Mouse (Mus musculus): ENCODE data around the gene Mgst2. TPM values are rescaled to one million over a fixed set of nuclear protein-coding genes. Genes with fewer than 3 reads are reported as not detected.

Gene Mgst2
- total and polyA plus RNA-seq, 3 experiments, result 0.69 to 3.1 TPM; not detected in 1

DNA sequence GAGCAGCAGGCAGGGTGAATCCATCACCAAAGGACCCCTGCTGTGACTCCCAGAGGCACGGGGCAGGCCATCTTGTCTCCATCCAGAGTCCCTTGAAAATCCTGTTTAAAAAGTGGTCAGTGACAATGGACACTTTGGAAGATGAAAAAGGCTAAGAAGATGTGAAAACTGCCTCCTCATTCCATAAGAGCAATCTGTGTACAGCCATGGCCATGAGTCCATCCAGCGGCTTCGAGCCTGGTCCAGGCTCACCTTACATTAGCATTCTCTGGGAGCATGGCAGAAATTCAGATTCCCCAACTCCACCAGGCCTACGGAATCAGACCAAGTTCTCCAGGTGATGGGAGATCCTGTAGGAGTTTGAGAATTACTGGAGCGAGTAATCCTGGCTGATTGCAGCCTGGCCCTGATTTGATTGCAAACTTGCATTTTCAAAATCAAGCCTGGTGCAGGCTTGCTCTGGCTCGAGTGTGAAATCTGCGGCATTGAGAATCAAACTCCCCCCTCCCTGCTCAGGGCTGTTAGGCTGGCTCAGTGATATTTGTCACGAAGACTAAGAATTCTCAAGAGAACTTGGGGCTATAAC, 42.6 kb downstream of the Mgst2 start:
- no peak overlapping the region for H3K9ac ChIP-seq (ENCODE audit: control insufficient read depth, low read depth, low read length, poor library complexity, severe bottlenecking)
- DNase-seq (ENCODE audit: low read depth, low spot score), result no peak
- no peaks in the 10 kb centered on the region for H3K36me3 ChIP-seq (ENCODE audit: control insufficient read depth in 1 of 2, insufficient read depth in 2 of 2, low read length in 2 of 2)
- H3K4me1 ChIP-seq (ENCODE audit: control insufficient read depth in 1 of 2, insufficient read depth in 2 of 2, low read length in 2 of 2), result no peaks in the 10 kb centered on the region
- H3K4me3 ChIP-seq (ENCODE audit: control insufficient read depth in 1 of 2, insufficient read depth in 1 of 2, low read depth in 2 of 2, low read length in 2 of 2), result no peak overlapping the region
- H3K79me2 ChIP-seq (ENCODE audit: control insufficient read depth, insufficient read depth, low read length, poor library complexity), result no peaks in the 10 kb centered on the region
- H3K27me3 ChIP-seq (ENCODE audit: control insufficient read depth in 1 of 2, insufficient read depth in 2 of 2, low read length in 2 of 2), result no peaks in the 10 kb centered on the region
- TF ChIP-seq CHD2 (IDR thresholded peaks at IDR 0.05; ENCODE audit: low read length), result no peak
- no peak for TF ChIP-seq SMC3 (IDR thresholded peaks at IDR 0.05; ENCODE audit: low read depth, low read length)
- TF ChIP-seq MAFK (IDR thresholded peaks at IDR 0.05; ENCODE audit: borderline replicate concordance, low read depth, low read length), result no peak
- no peak for TF ChIP-seq MYC (IDR thresholded peaks at IDR 0.05; ENCODE audit: low read depth, low read length)
- no peak for TF ChIP-seq POLR2AphosphoS2 (IDR thresholded peaks at IDR 0.05; ENCODE audit: low read length)
- TF ChIP-seq NRF1 (IDR thresholded peaks at IDR 0.05; ENCODE audit: insufficient read depth, low read depth, low read length, poor library complexity, severe bottlenecking), result no peak
- no peak for TF ChIP-seq ZKSCAN1 (IDR thresholded peaks at IDR 0.05; ENCODE audit: low read depth, low read length)
- H3K27ac ChIP-seq (ENCODE audit: control insufficient read depth, low read depth, low read length), result no peak overlapping the region
- H3K9me3 ChIP-seq (replicated peaks; ENCODE audit: insufficient read depth, low read length), result no peaks in the 10 kb centered on the region

GRCm38 (mm10) chr3:51703478-51703877, 43.3 kb downstream of the Mgst2 start:
- Histone ChIP-seq H3K27ac (ENCODE audit: control insufficient read depth, low read depth, low read length) (no peak overlapping the region), H3K36me3 (ENCODE audit: control insufficient read depth in 1 of 2, insufficient read depth in 2 of 2, low read length in 2 of 2) (no peaks in the 10 kb centered on the region), H3K4me3 (ENCODE audit: control insufficient read depth in 1 of 2, insufficient read depth in 1 of 2, low read depth in 2 of 2, low read length in 2 of 2) (no peak overlapping the region), H3K4me1 (ENCODE audit: control insufficient read depth in 1 of 2, insufficient read depth in 2 of 2, low read length in 2 of 2) (peaks cover 0 to 3% of the 10 kb centered on the region in 2 experiments; a peak in 1 of 4 replicates), H3K27me3 (ENCODE audit: control insufficient read depth in 1 of 2, insufficient read depth in 2 of 2, low read length in 2 of 2) (no peaks in the 10 kb centered on the region), H3K9ac (ENCODE audit: control insufficient read depth, low read depth, low read length, poor library complexity, severe bottlenecking) (no peak overlapping the region), H3K9me3 (replicated peaks; ENCODE audit: insufficient read depth, low read length) (no peaks in the 10 kb centered on the region), H3K79me2 (ENCODE audit: control insufficient read depth, insufficient read depth, low read length, poor library complexity) (no peaks in the 10 kb centered on the region)
- 0 out of 2 replicates have a peak, but pooled peaks have one; percentile 22 for TF ChIP-seq RCOR1 (IDR thresholded peaks at IDR 0.05; ENCODE audit: low read depth, low read length)
- TF ChIP-seq E2F4 (IDR thresholded peaks at IDR 0.05; ENCODE audit: borderline replicate concordance, low read depth, low read length), result no peak
- TF ChIP-seq RAD21 (IDR thresholded peaks at IDR 0.05; ENCODE audit: low read depth, low read length), result no peak
- peak; percentile 32 for DNase-seq (ENCODE audit: low read depth, low spot score)

DNA sequence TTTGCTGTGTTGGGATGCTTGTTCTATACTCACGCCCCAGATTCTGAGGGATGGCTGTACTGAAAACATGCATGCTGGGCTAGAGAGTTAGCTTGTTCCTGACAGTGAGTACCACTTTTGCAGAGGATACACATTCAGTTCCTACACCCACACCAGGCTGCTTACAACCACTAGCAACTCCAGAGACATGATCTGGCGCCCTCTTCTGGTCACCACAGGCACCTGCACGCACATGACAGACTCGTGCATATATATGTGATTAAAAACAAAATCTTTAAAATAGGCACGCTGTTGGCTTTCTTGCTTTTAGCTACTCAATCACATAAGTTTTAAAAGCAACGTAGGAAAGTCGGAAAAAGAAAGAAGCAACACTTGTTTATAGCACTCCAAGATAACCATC, 45.1 kb downstream of the Mgst2 start:
- peak; percentile 70 for DNase-seq (ENCODE audit: low read depth, low spot score)

More for the DNA sequence above, 45.1 kb downstream of the Mgst2 start:
- Histone ChIP-seq H3K9me3 (replicated peaks; ENCODE audit: insufficient read depth, low read length) (no peaks in the 10 kb centered on the region), H3K36me3 (ENCODE audit: control insufficient read depth in 1 of 2, insufficient read depth in 2 of 2, low read length in 2 of 2) (peaks cover 0 to 5% of the 10 kb centered on the region in 2 experiments; a peak in 2 of 4 replicates), H3K4me1 (ENCODE audit: control insufficient read depth in 1 of 2, insufficient read depth in 2 of 2, low read length in 2 of 2) (peaks cover 0 to 10% of the 10 kb centered on the region in 2 experiments; a peak in 3 of 4 replicates), H3K27ac (ENCODE audit: control insufficient read depth, low read depth, low read length) (no peak overlapping the region), H3K9ac (ENCODE audit: control insufficient read depth, low read depth, low read length, poor library complexity, severe bottlenecking) (no peak overlapping the region), H3K27me3 (ENCODE audit: control insufficient read depth in 1 of 2, insufficient read depth in 2 of 2, low read length in 2 of 2) (no peaks in the 10 kb centered on the region), H3K4me3 (ENCODE audit: control insufficient read depth in 1 of 2, insufficient read depth in 1 of 2, low read depth in 2 of 2, low read length in 2 of 2) (no peak overlapping the region), H3K79me2 (ENCODE audit: control insufficient read depth, insufficient read depth, low read length, poor library complexity) (no peaks in the 10 kb centered on the region)
- no peak for TF ChIP-seq POLR2AphosphoS2 (IDR thresholded peaks at IDR 0.05; ENCODE audit: low read length)
- TF ChIP-seq ZC3H11A (IDR thresholded peaks at IDR 0.05; ENCODE audit: low read depth, low read length), result peak; percentile 47
- peak; percentile 60 for TF ChIP-seq SMC3 (IDR thresholded peaks at IDR 0.05; ENCODE audit: low read depth, low read length)
- TF ChIP-seq RAD21 (IDR thresholded peaks at IDR 0.05; ENCODE audit: low read depth, low read length), result peak; percentile 53
- TF ChIP-seq EP300 (IDR thresholded peaks at IDR 0.05; ENCODE audit: low read depth in 1 of 2, low read length in 2 of 2), result no peak
- TF ChIP-seq CTCF (IDR thresholded peaks at IDR 0.05 in 2 of 3, conservative IDR thresholded peaks at IDR 0.05 in 1 of 3; ENCODE audit: control insufficient read depth in 1 of 3, insufficient read depth in 1 of 3, low read depth in 2 of 3, low read length in 3 of 3, poor library complexity in 1 of 3, severe bottlenecking in 1 of 3), result peak; percentile 70 to 81 (median 78)
- TF ChIP-seq USF2 (IDR thresholded peaks at IDR 0.05; ENCODE audit: borderline replicate concordance in 1 of 2, insufficient read depth in 1 of 2, low read depth in 1 of 2, low read length in 2 of 2), result no peak
